Mouse (Mus musculus) kidney, postnatal 10 days (tissue): ENCODE data around the gene Sfn.

Source experiments
- DNase-seq: peaks from one replicate; pipeline ENCODE4 v3.0.0; 2021; ENCODE audit warnings: mixed read lengths

The Sfn gene

DNA sequence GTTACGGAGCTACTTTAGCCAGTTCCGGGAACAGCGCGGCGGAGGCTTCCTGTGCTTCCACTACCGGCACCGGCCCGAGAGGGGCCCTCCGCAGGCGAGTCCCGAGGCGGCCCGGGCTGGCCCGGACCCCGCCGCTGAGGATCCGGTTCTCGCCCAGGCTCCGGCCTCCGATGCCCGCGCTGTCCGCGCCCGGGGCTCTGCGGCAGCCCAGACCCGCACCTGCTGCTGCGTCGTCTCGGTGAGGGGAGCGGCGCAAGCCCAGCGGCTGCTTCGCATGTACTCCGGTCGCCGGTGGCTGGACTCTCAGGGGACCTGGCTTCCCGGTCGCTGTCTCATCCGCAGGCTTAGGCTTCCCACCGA is 27.1 kb downstream of the Sfn start:
- DNase-seq = no peak

DNA sequence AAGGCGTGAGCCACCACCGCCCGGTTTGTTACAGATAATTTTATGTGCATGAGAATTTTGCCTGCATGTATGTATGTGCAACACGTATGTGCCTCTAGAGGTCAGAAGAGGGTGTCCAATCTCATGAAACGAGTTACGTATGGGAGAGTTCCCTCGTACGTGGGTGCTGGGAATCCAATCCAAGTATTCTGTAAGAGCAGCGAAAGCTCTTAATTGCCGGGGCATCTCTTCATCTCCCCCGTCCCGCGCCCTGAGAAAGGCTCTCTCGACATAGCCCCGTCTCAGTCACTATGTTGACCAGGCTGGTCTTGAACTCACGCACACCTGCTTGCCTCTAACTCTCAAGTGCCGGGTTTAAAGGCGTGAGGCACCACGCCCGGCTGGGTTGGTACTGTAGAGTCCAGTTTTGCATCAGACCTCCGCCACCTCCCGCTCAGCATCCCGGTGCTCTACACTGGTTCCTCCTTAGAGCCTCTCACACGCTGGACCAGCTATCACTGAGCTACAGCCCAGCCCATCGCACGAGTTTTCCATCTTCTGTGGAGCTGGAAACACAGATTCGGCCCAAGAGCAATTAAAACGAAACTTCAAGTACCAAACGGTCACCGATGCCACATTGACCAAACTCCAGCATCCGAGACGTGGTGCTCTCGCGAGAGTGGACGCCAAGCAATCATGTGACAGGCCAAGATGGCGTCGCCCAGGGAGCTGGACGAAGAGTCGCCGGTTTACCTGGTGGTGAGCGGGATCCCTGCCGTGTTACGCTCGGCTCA is 27.7 kb downstream of the Sfn start, which contains the start of gene Gpatch3:
TSS of gene Gpatch3 (plus strand) at position 676 of the 773 bp plus-strand sequence.
- DNase-seq = peak; percentile 96

DNA sequence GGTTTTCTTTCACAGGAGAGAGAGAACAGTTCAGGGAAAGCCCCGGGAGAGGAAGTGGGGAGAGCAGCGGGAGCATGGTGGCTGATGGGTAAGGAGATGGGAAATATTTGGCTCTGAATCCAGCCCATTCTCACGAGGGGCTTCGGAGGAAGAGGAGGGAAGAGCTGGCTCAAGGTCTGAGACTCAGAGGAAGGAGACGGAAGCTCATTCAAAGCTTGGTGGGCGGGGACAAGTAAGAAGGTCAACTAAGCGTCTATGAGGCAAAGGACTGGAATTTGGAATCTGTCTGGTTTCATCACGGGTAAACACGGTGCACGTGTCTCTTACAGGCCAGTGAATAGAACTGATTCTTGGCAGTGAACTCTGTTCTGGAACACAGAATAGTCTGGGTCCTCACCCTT is 31.9 kb downstream of the Sfn start:
- peak; percentile 64 for DNase-seq

DNA sequence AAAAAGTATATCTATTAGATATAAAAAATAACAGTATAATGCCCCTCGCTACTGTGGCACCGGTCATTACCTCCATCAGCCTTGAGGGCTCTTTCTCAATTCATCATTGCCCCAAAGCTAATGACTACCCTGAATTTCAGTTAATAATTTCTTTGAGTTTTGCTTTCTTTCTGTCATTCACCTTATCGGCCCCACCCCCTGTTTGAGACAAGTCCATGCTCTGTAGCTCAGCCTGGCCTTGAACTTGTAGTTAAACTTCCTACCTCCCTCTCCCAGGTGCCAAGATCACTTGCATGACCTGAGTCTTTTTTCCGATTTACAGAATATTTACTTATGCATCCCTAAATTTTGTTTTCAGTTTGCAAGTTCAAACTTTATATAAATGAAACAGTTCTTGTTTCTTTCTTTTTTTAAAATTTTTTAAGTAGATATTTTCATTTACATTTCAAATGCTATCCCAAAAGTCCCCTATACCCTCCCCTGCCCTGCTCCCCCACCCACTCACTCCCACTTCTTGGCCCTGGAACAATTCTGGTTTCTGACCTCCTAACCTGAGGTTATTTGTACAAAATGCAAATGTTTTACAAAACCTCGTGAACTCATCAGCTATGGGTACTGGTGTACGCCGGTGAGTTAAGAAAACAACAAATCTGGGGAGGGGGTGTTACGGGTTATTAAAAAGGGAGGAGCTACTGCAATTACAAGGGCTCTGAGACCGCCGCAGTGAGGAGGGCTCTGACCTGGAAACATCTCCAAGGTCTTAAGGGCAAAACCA is 32.5 kb downstream of the Sfn start:
- DNase-seq = no peak

DNA sequence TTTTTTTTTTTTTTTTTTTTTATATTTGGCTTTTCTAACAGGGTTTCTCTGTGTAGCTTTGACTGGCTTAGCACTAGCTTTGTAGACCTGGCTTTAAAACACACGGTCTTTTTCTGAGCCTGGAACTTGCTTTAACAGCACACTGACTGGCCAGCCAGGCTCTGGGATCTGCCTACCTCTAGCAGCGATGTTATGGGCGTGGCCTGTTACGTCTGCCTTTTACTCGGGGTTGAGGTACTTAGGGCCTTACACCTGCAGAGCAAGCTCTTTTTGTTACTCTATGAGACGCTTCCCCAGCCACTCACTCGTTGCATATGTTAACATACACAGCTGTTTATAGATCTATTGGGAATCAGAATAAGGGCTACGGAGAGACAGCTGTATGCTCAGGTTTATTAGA is 34.7 kb downstream of the Sfn start:
- DNase-seq = no peak

DNA sequence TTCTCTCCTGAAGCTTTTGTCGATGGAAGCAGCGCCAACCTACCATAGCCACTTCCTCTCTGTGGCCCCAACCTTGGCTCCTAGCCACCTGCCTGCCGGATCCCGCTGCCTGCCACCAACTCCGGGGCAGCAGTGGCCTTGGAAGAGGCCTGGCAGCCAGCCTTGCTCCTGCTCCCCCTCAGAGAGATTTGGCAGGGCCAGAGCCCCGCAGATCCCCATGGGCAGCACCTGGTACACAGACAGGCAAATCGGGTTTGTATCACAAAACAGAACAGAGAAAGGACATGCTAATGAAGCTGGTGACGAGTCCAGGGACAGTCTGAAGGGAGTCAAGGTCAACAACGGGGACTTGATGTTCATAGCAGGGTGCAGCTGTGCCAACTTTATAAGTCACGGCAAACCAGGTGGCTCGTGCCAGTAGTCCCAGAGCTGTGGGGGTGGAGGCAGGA is 38.8 kb downstream of the Sfn start:
- peak; percentile 64 for DNase-seq

DNA sequence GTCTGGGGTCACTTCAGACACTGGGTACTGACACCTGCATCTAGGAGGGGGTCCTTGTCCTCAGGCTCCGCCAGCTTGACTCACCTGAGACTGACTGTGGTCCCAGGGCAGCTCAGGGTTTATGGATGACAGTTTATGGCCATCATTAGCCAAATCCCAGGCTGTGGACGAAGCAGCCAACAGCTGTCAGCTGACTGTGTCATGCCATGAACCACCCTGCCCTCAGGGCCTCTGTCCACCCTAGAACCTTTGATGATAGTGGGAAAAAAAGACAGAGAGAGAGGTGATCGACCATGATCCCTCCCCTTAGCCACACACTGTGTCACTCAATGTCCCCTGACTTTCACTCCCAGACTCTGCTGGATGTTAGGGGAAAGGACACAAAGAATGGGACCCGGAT is 40.3 kb downstream of the Sfn start:
- no peak for DNase-seq

DNA sequence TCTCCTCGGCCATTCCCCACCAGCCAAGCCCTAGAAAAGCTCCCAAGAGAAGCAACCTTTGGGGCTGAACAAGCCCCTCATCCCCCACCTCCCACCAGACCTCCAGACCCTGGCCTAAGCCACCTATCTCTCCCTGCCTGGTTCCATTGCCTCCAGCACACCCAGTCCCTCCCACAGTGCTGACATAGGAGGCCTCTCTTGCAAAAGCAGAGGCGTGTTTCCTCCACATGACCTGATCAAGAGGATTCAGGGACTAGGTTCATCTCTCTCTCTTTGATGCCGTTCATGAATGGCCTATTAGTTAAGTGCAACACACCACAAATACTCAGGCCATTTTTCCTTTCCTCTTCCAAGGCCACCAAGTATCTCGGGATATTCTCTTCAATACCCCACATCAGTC is 42.1 kb downstream of the Sfn start:
- no peak for DNase-seq

DNA sequence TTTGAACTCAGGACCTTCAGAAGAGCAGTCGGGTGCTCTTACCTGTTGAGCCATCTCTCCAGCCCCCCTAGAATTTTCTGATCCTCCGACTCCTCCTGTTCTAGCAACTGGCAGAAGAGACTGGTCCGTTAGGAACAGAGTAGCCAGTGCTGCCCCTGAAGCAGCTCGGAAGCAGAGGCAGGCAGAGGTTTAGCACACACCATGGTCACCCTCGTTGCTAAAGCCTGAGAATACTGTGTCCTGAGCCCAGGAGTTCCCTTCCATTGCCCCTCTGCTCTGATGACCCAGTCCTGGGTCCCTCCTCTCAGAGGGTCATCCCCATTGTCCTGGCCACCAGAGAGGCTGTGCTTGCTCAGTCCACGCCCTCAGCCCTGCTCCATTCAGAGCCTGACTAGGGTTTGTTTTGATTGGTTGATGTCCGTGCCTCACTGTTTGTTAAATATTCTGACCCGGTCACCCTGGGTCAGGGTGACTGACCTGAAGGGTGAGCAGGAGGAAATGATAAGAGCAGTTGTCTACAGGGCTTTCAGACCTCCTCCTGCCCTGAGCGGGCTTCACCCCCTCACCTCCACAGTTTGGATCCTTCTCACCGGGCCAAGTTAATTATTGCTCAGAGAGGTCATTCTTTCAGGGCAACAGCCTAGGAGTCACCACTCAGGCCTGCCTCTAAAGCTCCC is 44.8 kb downstream of the Sfn start:
- peak; percentile 48 for DNase-seq

DNA sequence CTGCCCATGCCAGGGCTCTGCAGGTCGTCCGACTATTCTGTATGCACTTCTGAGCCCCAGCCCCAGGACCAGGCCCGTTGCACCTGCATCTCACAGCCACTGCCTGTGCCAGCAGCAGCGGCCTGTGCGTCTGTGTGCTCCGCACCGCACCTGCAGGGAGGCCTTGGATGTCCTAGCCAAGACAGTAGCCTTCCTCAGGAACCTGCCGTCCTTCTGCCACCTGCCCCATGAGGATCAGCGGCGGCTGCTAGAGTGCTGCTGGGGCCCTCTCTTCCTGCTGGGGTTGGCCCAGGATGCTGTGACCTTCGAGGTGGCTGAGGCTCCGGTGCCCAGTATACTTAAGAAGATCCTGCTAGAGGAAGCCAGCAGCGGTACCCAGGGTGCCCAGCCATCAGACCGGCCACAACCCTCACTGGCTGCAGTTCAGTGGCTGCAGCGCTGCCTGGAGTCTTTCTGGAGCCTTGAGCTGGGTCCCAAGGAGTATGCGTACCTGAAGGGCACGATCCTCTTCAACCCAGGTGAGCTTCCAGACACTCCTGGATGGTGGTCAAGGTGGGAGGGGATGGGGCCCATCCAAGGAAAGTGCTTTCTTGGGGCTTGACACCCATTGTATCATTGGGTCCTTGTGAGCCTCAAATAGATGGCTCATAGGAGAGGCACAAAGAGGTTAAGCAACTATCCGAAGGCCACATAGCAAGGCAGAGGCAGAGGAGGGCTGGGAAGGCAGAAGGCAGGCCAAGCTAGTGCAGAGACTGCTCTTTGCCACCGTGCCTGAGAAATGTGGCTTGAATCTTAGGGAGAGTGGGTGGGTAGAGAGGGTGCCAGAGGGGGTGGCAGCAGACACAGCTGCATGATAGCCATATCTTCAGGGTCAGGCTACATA is 48.3 kb downstream of the Sfn start:
- no peak for DNase-seq

DNA sequence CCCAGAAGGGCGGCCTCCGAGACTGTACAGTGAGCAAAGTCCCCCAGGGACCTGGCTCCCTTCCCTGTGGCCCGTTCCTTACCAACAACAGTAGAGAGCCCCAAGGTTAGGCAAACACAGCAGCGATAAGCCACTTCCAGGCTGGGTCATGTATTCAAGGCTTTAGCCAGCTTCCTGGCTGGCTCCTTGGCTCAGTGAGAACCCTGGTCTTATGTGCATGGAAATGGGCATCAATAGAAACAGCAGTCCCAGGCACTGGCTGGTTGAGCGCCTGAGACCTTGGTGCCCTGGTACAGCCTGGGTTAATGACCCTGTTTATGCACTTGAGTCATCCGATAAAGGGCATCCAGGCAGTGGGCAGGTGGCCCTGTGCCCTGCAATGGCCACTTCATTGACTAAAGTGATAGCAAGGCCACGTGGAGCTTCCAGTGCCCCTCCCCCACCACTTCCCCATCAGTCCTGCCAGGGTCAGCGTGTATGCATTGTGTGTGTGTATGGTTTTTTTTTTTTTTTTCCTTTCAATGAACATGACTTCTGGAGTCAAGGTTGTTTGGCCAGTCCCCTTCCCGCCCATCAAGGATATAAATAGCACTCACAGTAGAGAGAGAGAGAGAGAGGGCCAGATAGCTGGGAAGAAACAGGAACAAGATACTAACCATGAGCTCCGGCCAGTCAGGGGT is 49.1 kb downstream of the Sfn start, which contains the start of gene Nr0b2:
TSS of gene Nr0b2 (plus strand) at position 609 of the 680 bp plus-strand sequence.
- DNase-seq = no peak

DNA sequence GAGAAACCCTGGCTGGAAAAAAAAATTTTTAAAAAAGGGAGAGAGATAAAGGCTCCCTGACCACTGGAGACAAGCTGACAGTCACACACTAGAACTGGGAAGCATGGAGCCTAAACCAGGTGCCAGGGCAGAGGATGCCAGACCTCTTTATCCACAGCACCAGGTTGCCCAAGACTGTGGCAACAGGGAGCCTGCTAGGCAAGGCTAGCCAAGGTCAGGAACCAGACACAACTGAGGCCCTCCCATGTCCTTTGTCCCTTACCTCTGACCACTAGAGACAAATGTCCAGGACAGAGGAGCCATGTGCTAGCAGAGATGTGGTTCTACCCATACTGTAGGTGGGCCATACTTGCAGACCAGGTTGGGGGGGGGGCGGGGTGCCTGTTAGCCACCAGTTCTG is 49.9 kb downstream of the Sfn start:
- DNase-seq = no peak
